Mouse (Mus musculus): Measurements from ENCODE around the gene Tjp1. TPM values are rescaled to one million over a fixed set of nuclear protein-coding genes. Genes with fewer than 3 reads are reported as not detected.

Gene Tjp1
- polyA plus RNA-seq, 1 experiment, result 209 TPM

- Histone ChIP-seq H3K4me3 (ENCODE audit: low read depth, low read length) (no peak overlapping the region), H3K27me3 (ENCODE audit: control insufficient read depth, insufficient read depth, low read length, poor library complexity, severe bottlenecking) (no peaks in the 10 kb centered on the region), H3K36me3 (ENCODE audit: control insufficient read depth, insufficient read depth, low read length, poor library complexity, severe bottlenecking) (no peaks in the 10 kb centered on the region), H3K4me1 (ENCODE audit: control insufficient read depth, insufficient read depth, low read length) (no peaks in the 10 kb centered on the region), H3K9me3 (replicated peaks; ENCODE audit: control insufficient read depth, insufficient read depth, low read length, poor library complexity, severe bottlenecking) (no peaks in the 10 kb centered on the region), H3K27ac (ENCODE audit: insufficient read depth, low read length) (no peak overlapping the region), H3K9ac (ENCODE audit: low read depth, poor library complexity, severe bottlenecking) (no peak overlapping the region)
- TF ChIP-seq CTCF (IDR thresholded peaks at IDR 0.05; ENCODE audit: low read depth, low read length) (no peak), EP300 (IDR thresholded peaks at IDR 0.05; ENCODE audit: insufficient read depth, low read depth, low read length) (no peak), POLR2A (IDR thresholded peaks at IDR 0.05; ENCODE audit: insufficient read depth, low read length) (no peak)
These were observed 277.9 kb downstream of the Tjp1 start for GRCm38 (mm10) chr7:65249656-65250055.

Other genes starting within 250 kb of the Tjp1 start
- 5.8 and 8.3 TPM in 2 replicates for gene Tarsl2, start 117.1 kb upstream of the Tjp1 start, polyA plus RNA-seq (2011; ENCODE audit: insufficient read depth, insufficient read length, low read depth, missing spikeins)
- 41.0 and 46.3 TPM in 2 replicates for gene Tm2d3, start 163.4 kb upstream of the Tjp1 start, polyA plus RNA-seq (2011; ENCODE audit: insufficient read depth, insufficient read length, low read depth, missing spikeins)